Mouse (Mus musculus) forebrain, postnatal 0 days (tissue): ENCODE results near the gene Srsf7. TPM values are rescaled to one million over a fixed set of nuclear protein-coding genes. Genes with fewer than 3 reads are reported as not detected.
"Not testable (repeated sequence)": the region's sequence is repeated elsewhere in the genome, so short reads cannot be mapped to it uniquely, and the experiment has no call there.

Source experiments
- ATAC-seq: fragments of 200-750 bp; cut with Nextera tagmentation; 2 replicates; pipeline ENCODE4 v1.8.0; 2017; ENCODE audit warnings: mild to moderate bottlenecking, moderate library complexity
- DNase-seq: peaks from one replicate; pipeline ENCODE4 v3.0.0-alpha.2; 2015
- H3K27ac ChIP-seq: fragments of 300-500 bp; sonication (generic); 2 replicates; pipeline ENCODE4 v1.5.1; 2014; ENCODE audit warnings: low read depth, mild to moderate bottlenecking, antibody characterized with exemption, low read length, moderate library complexity, mixed read lengths
- H3K27me3 ChIP-seq: fragments of 300-500 bp; sonication (generic); 2 replicates; pipeline ENCODE4 v1.6.1; 2014; ENCODE audit warnings: mild to moderate bottlenecking, low read length, mixed read lengths; ENCODE audit not compliant: insufficient read depth
- H3K36me3 ChIP-seq: fragments of 300-500 bp; sonication (generic); 2 replicates; pipeline ENCODE4 v1.6.1; 2014; ENCODE audit warnings: mild to moderate bottlenecking, moderate library complexity; ENCODE audit not compliant: insufficient read depth
- H3K4me1 ChIP-seq: fragments of 300-500 bp; sonication (generic); 2 replicates; pipeline ENCODE4 v1.6.1; 2014; ENCODE audit warnings: antibody characterized with exemption; ENCODE audit not compliant: insufficient read depth
- H3K4me2 ChIP-seq: fragments of 300-500 bp; sonication (generic); 2 replicates; pipeline ENCODE4 v1.6.1; 2014; ENCODE audit warnings: low read depth, mild to moderate bottlenecking, moderate library complexity
- H3K4me3 ChIP-seq: fragments of 300-500 bp; sonication (generic); 2 replicates; pipeline ENCODE4 v1.5.1; 2014; ENCODE audit warnings: low read depth, low read length, mixed read lengths
- H3K9ac ChIP-seq: fragments of 300-500 bp; sonication (generic); 2 replicates; pipeline ENCODE4 v1.6.1; 2014; ENCODE audit warnings: mild to moderate bottlenecking
- H3K9me3 ChIP-seq: fragments of 300-500 bp; sonication (generic); 2 replicates; pipeline ENCODE4 v1.6.1; 2016; ENCODE audit warnings: low read length
- CTCF ChIP-seq: sonication (generic); IDR thresholded peaks from 2 replicates; pipeline ENCODE4 v1.5.1; 2016; ENCODE audit warnings: antibody characterized with exemption, control low read depth, low read depth
- WGBS: fragments of 180-500 bp; shearing (Covaris S2); extraction: QIAGEN DNeasy Blood & Tissue Kit; methylation state at CpG from one replicate; pipeline ENCODE4 v1.1.7; 2014; 5-methylcytosine and 5-hydroxymethylcytosine counted together
- polyA plus RNA-seq: library from polyadenylated mRNA; unstranded; fragments of >200 nt; fragmentation: Nextera tagmentation; extraction: Ambion mirVana; gene quantifications from 2 replicates; pipeline ENCODE4 v1.2.1, GENCODE M21; 2015
- total RNA-seq: library from RNA; depleted of rRNA; stranded (reverse); fragments of >200 nt; gene quantifications from 2 replicates; pipeline ENCODE4 v1.2.3, GENCODE M21; 2014

Srsf7 gene
- total and polyA plus RNA-seq, 2 experiments from 2014 or later: 228 to 251 TPM

GRCm38 (mm10) chr17:80237475-80237874, 30.4 kb upstream of the Srsf7 start:
- H3K36me3 ChIP-seq: peaks cover 49% of the 10 kb centered on the region
- H3K27ac ChIP-seq: no peak overlapping the region
- H3K9me3 ChIP-seq: no peaks in the 10 kb centered on the region
- H3K27me3 ChIP-seq: no peaks in the 10 kb centered on the region
- WGBS: 87% methylated on average over 5 of the region's 5 CpGs
- no peak overlapping the region for H3K4me2 ChIP-seq
- no peak overlapping the region for H3K9ac ChIP-seq
- no peak for DNase-seq
- no peak for ATAC-seq
- no peak overlapping the region for H3K4me3 ChIP-seq
- H3K4me1 ChIP-seq: no peaks in the 10 kb centered on the region
- TF ChIP-seq CTCF: no peak

GRCm38 (mm10) chr17:80236805-80237204, 29.7 kb upstream of the Srsf7 start:
- H3K4me2 ChIP-seq: no peak overlapping the region
- H3K4me3 ChIP-seq: no peak overlapping the region
- no peaks in the 10 kb centered on the region for H3K27me3 ChIP-seq
- H3K36me3 ChIP-seq: peaks cover 42% of the 10 kb centered on the region
- WGBS: 95% methylated on average over 3 of the region's 3 CpGs
- no peaks in the 10 kb centered on the region for H3K4me1 ChIP-seq
- no peaks in the 10 kb centered on the region for H3K9me3 ChIP-seq
- H3K27ac ChIP-seq: no peak overlapping the region
- DNase-seq: no peak
- no peak for ATAC-seq
- no peak for TF ChIP-seq CTCF
- no peak overlapping the region for H3K9ac ChIP-seq

- H3K36me3 ChIP-seq: peaks cover 32% of the 10 kb centered on the region
- H3K27ac ChIP-seq: 0 out of 2 replicates have a peak overlapping the region, but pooled peaks have one; percentile 29
- 77% methylated on average over 3 of the region's 3 CpGs for WGBS
- H3K4me2 ChIP-seq: no peak overlapping the region
- no peak overlapping the region for H3K9ac ChIP-seq
- no peak for TF ChIP-seq CTCF
- no peaks in the 10 kb centered on the region for H3K9me3 ChIP-seq
- ATAC-seq (peak; percentile 54), DNase-seq (no peak)
- no peaks in the 10 kb centered on the region for H3K4me1 ChIP-seq
- H3K4me3 ChIP-seq: no peak overlapping the region
- no peaks in the 10 kb centered on the region for H3K27me3 ChIP-seq
Measured at GRCm38 (mm10) chr17:80235477-80235876, 28.4 kb upstream of the Srsf7 start.

- H3K4me3 ChIP-seq: no peak overlapping the region
- H3K4me1 ChIP-seq: no peaks in the 10 kb centered on the region
- no peaks in the 10 kb centered on the region for H3K9me3 ChIP-seq
- ATAC-seq (no peak), DNase-seq (no peak)
- H3K27me3 ChIP-seq: no peaks in the 10 kb centered on the region
- 81% methylated on average over 7 of the region's 7 CpGs for WGBS
- TF ChIP-seq CTCF: no peak
- H3K27ac ChIP-seq: no peak overlapping the region
- H3K36me3 ChIP-seq: peaks cover 22% of the 10 kb centered on the region
- H3K9ac ChIP-seq: no peak overlapping the region
- no peak overlapping the region for H3K4me2 ChIP-seq
Measured at GRCm38 (mm10) chr17:80234376-80234775, 27.3 kb upstream of the Srsf7 start.

GRCm38 (mm10) chr17:80233844-80234243, 26.7 kb upstream of the Srsf7 start:
- Histone ChIP-seq H3K36me3 (peaks cover 17% of the 10 kb centered on the region), H3K9ac (no peak overlapping the region), H3K27ac (no peak overlapping the region), H3K4me2 (no peak overlapping the region), H3K9me3 (no peaks in the 10 kb centered on the region), H3K4me3 (no peak overlapping the region), H3K27me3 (no peaks in the 10 kb centered on the region), H3K4me1 (no peaks in the 10 kb centered on the region)
- no peak for TF ChIP-seq CTCF
- DNase-seq: no peak
- whole genome bisulfite sequencing: 88% methylated on average over 5 of the region's 5 CpGs
- no peak for ATAC-seq

- no peak for TF ChIP-seq CTCF
- DNase-seq (no peak), ATAC-seq (no peak)
- Histone ChIP-seq H3K27me3 (no peaks in the 10 kb centered on the region), H3K4me2 (no peak overlapping the region), H3K9ac (no peak overlapping the region), H3K4me1 (no peaks in the 10 kb centered on the region), H3K27ac (no peak overlapping the region), H3K36me3 (peaks cover 2% of the 10 kb centered on the region; the same call in 1 of the 2 replicates), H3K4me3 (no peak overlapping the region), H3K9me3 (no peaks in the 10 kb centered on the region)
- 67% methylated on average over 2 of the region's 2 CpGs for WGBS
Measured at GRCm38 (mm10) chr17:80229396-80229795, 22.3 kb upstream of the Srsf7 start.

DNA sequence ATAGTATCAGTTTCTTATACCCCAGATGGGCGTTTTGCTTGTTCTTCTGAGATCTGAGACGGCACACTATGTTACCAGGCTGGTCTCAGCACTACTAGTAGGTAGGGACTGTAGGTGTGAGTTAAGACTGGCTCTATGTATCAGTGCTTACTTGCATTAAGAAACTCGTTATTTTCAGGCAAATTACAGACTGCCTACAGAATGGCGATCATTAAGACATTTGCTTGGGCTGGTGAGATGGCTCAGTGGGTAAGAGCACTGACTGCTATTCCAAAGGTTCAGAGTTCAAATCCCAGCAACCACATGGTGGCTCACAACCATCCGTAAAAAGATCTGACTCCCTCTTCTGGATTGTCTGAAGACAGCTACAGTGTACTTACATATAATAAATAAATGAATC, 18.0 kb upstream of the Srsf7 start:
- 0 out of 2 replicates have a peak overlapping the region, but pooled peaks have one; percentile 86 for H3K27ac ChIP-seq
- DNase-seq: not testable (repeated sequence)

More for the DNA sequence above, 18.0 kb upstream of the Srsf7 start:
- H3K36me3 ChIP-seq, H3K4me1 ChIP-seq, H3K9me3 ChIP-seq, H3K27me3 ChIP-seq, ATAC-seq: not testable (repeated sequence)
- Histone ChIP-seq H3K4me3 (peak overlapping the region; percentile 61), H3K4me2 (peak overlapping the region; percentile 71), H3K9ac (peak overlapping the region; percentile 59)
- WGBS: 38% methylated on average over 4 of the region's 5 CpGs
